Mouse (Mus musculus) duodenum, adult 2 months (tissue): ENCODE data around the gene Serpina5. TPM values are rescaled to one million over a fixed set of nuclear protein-coding genes. Genes with fewer than 3 reads are reported as not detected.

ENCODE experiments used
- polyA plus RNA-seq: library from polyadenylated mRNA; depleted of rRNA; stranded (reverse); fragments of >200 nt; gene quantifications from 2 replicates; pipeline ENCODE4 v1.2.3, GENCODE M21; 2012; ENCODE audit warnings: low replicate concordance; rRNA removed

The Serpina5 gene
- polyA plus RNA-seq: not detected in 2 replicates

GRCm38 (mm10) chr12:104100768-104101167 lies at the start of gene Serpina5:
Gene Serpina5, plus strand, starts transcription at chr12:104101113.

GRCm38 (mm10) chr12:104112333-104112732 lies 11.4 kb downstream of the Serpina5 start, which contains the start of gene Serpina3a:
Gene Serpina3a, plus strand, starts transcription at chr12:104112724.

DNA sequence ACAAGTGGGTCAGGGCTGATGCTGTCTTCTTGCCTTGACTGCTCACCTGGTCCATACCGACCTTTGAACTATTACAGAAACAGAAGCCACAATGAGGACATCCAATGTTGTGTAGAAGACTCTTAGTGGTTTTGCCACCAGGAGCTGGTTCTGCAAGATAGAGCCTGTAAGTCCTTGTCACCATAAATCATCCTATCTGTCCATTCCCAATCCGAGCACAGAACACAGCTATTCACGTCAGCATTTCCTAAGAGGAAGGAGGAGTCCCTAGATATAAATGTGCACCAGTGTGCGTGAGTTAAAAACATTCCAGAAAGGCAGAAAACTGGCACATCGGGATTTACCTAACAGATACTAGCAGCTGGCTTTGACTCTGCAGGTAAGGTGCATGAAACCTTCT lies 26.8 kb downstream of the Serpina5 start, which contains the start of gene Serpina3b:
Gene Serpina3b, plus strand, starts transcription at position 301 of the 400 bp plus-strand sequence.

DNA sequence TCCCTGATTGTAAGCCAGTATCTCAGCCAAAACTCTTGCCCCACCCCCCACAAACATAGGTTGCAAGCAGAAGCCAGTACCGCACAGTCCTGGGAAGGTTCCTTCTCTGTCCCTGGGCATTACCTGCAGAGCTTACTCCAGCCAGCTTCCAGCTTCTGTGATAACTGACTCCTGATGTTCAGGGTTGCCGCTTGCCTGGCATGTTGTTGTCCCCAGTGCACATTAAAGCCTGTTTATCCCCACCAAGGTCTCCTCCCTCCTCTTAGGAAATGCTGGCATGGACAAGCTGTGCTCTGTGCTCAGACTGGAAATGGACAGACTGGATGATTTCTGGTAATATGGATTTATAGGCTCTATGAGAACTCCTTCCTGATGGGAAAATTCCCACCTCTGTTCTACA lies 52.7 kb downstream of the Serpina5 start, which contains the start of gene Serpina3c:
Gene Serpina3c, minus strand, starts transcription at position 215 of the 400 bp plus-strand sequence.

Other genes starting within 250 kb of the Serpina5 start
- 0.15 and 1.2 TPM in 2 replicates for gene Serpina1a, start 237.6 kb upstream of the Serpina5 start, polyA plus RNA-seq
- gene Serpina1c, start 196.2 kb upstream of the Serpina5 start, polyA plus RNA-seq: 0.68 and 2.5 TPM in 2 replicates
- 0.78 TPM in 1 of 2 replicates, not detected in the other for gene Serpina1e, start 142.1 kb upstream of the Serpina5 start, polyA plus RNA-seq
- 0.43 TPM in 1 of 2 replicates, not detected in the other for gene Serpina11, start 111.2 kb upstream of the Serpina5 start, polyA plus RNA-seq
- gene Serpina9, start 87.4 kb upstream of the Serpina5 start, polyA plus RNA-seq: 0.02 and 0.12 TPM in 2 replicates
- not detected in 2 replicates for gene Serpina12, start 56.7 kb upstream of the Serpina5 start, polyA plus RNA-seq
- gene Serpina3a, start 11.6 kb downstream of the Serpina5 start, polyA plus RNA-seq: not detected in 2 replicates
- not detected in 2 replicates for gene Serpina3b, start 26.9 kb downstream of the Serpina5 start, polyA plus RNA-seq
- gene Serpina3c, start 52.8 kb downstream of the Serpina5 start, polyA plus RNA-seq: 0.04 and 0.46 TPM in 2 replicates
- gene Serpina3f, start 113.4 kb downstream of the Serpina5 start, polyA plus RNA-seq: 0.77 and 1.1 TPM in 2 replicates
- gene Serpina3g, start 135.1 kb downstream of the Serpina5 start, polyA plus RNA-seq: 7.1 and 10.1 TPM in 2 replicates
- gene Serpina3i, start 162.0 kb downstream of the Serpina5 start, polyA plus RNA-seq: 0.06 and 0.13 TPM in 2 replicates
- not detected in 2 replicates for gene Serpina3j, start 213.4 kb downstream of the Serpina5 start, polyA plus RNA-seq
- 0.25 TPM in 1 of 2 replicates, not detected in the other for gene Serpina3k, start 237.4 kb downstream of the Serpina5 start, polyA plus RNA-seq
- gene Serpina3m, start 237.4 kb downstream of the Serpina5 start, polyA plus RNA-seq: not detected in 2 replicates